Mouse (Mus musculus): ENCODE measurements around the gene Kmt2e. TPM values are rescaled to one million over a fixed set of nuclear protein-coding genes. Genes with fewer than 3 reads are reported as not detected.
A peak's percentile ranks its signal among the peaks of the same experiment; 100 is the strongest.

Kmt2e gene
- total and polyA plus RNA-seq, 3 experiments: 14.4 to 48.5 (median 38.1) TPM

- WGBS: 34% methylated on average over 3 of the region's 3 CpGs
- no peak for DNase-seq
- Histone ChIP-seq H3K4me1 (ENCODE audit: control insufficient read depth, insufficient read depth, low read length) (peaks cover 5% of the 10 kb centered on the region), H3K27me3 (ENCODE audit: control insufficient read depth, insufficient read depth, low read length) (no peaks in the 10 kb centered on the region), H3K4me3 (no peak overlapping the region), H3K36me3 (ENCODE audit: control insufficient read depth, insufficient read depth, low read length) (peaks cover 2% of the 10 kb centered on the region; the same call in 1 of the 2 replicates), H3K79me2 (replicated peaks; ENCODE audit: control insufficient read depth, insufficient read depth, low read length) (no peaks in the 10 kb centered on the region), H3K27ac (peak overlapping the region; percentile 90), H3K9ac (ENCODE audit: low read depth, low read length) (no peak overlapping the region)
- TF ChIP-seq CTCF (IDR thresholded peaks at IDR 0.05) (no peak), POLR2A (IDR thresholded peaks at IDR 0.05; ENCODE audit: insufficient read depth, low read depth, low read length) (no peak), EP300 (IDR thresholded peaks at IDR 0.05; ENCODE audit: insufficient read depth, low read depth, low read length) (no peak)
- intact Hi-C loops (cut with DNase I): loop anchor here (5.0 to 10.0 kb wide), 3 partner anchors 136 to 367 kb away; no protein-coding TSS in a partner anchor
Observed at GRCm38 (mm10) chr5:23388091-23388490, 46.1 kb upstream of the Kmt2e start.

GRCm38 (mm10) chr5:23389601-23390305 is 44.5 kb upstream of the Kmt2e start:
- DNase-seq: no peak
- H3K79me2 ChIP-seq (replicated peaks; ENCODE audit: control insufficient read depth, insufficient read depth, low read length): no peaks in the 10 kb centered on the region
- WGBS: 93% methylated on average over 7 of the region's 7 CpGs
- no peak overlapping the region for H3K27ac ChIP-seq
- no peaks in the 10 kb centered on the region for H3K27me3 ChIP-seq (ENCODE audit: control insufficient read depth, insufficient read depth, low read length)
- no peak overlapping the region for H3K9ac ChIP-seq (ENCODE audit: low read depth, low read length)
- intact Hi-C loops (cut with DNase I): loop anchor here (5.0 to 10.0 kb wide), 3 partner anchors 137 to 365 kb away; no protein-coding TSS in a partner anchor
- TF ChIP-seq EP300 (IDR thresholded peaks at IDR 0.05; ENCODE audit: insufficient read depth, low read depth, low read length) (no peak), POLR2A (IDR thresholded peaks at IDR 0.05; ENCODE audit: insufficient read depth, low read depth, low read length) (no peak), CTCF (IDR thresholded peaks at IDR 0.05) (no peak)
- peaks cover 2% of the 10 kb centered on the region; the same call in 1 of the 2 replicates for H3K36me3 ChIP-seq (ENCODE audit: control insufficient read depth, insufficient read depth, low read length)
- H3K4me3 ChIP-seq: no peak overlapping the region
- H3K4me1 ChIP-seq (ENCODE audit: control insufficient read depth, insufficient read depth, low read length): peaks cover 15% of the 10 kb centered on the region

- Histone ChIP-seq H3K4me3 (no peak overlapping the region), H3K9ac (ENCODE audit: low read depth, low read length) (no peak overlapping the region), H3K79me2 (replicated peaks; ENCODE audit: control insufficient read depth, insufficient read depth, low read length) (no peaks in the 10 kb centered on the region), H3K27me3 (ENCODE audit: control insufficient read depth, insufficient read depth, low read length) (no peaks in the 10 kb centered on the region), H3K27ac (no peak overlapping the region), H3K4me1 (ENCODE audit: control insufficient read depth, insufficient read depth, low read length) (peaks cover 17% of the 10 kb centered on the region), H3K36me3 (ENCODE audit: control insufficient read depth, insufficient read depth, low read length) (peaks cover 2% of the 10 kb centered on the region; the same call in 1 of the 2 replicates)
- 92% methylated on average over 7 of the region's 7 CpGs for WGBS
- TF ChIP-seq EP300 (IDR thresholded peaks at IDR 0.05; ENCODE audit: insufficient read depth, low read depth, low read length) (no peak), POLR2A (IDR thresholded peaks at IDR 0.05; ENCODE audit: insufficient read depth, low read depth, low read length) (no peak), CTCF (IDR thresholded peaks at IDR 0.05) (no peak)
- intact Hi-C loops (cut with DNase I): no loop called here
- DNase-seq: no peak
Observed at GRCm38 (mm10) chr5:23391714-23392113, 42.5 kb upstream of the Kmt2e start.

GRCm38 (mm10) chr5:23393870-23394269 is 40.4 kb upstream of the Kmt2e start:
- Histone ChIP-seq H3K36me3 (ENCODE audit: control insufficient read depth, insufficient read depth, low read length) (no peaks in the 10 kb centered on the region), H3K4me1 (ENCODE audit: control insufficient read depth, insufficient read depth, low read length) (peaks cover 13% of the 10 kb centered on the region), H3K27me3 (ENCODE audit: control insufficient read depth, insufficient read depth, low read length) (no peaks in the 10 kb centered on the region), H3K27ac (peak overlapping the region; percentile 38), H3K9ac (ENCODE audit: low read depth, low read length) (no peak overlapping the region), H3K4me3 (no peak overlapping the region), H3K79me2 (replicated peaks; ENCODE audit: control insufficient read depth, insufficient read depth, low read length) (no peaks in the 10 kb centered on the region)
- WGBS: 89% methylated on average over 5 of the region's 5 CpGs
- intact Hi-C loops (cut with DNase I): no loop called here
- TF ChIP-seq EP300 (IDR thresholded peaks at IDR 0.05; ENCODE audit: insufficient read depth, low read depth, low read length) (no peak), CTCF (IDR thresholded peaks at IDR 0.05) (no peak), POLR2A (IDR thresholded peaks at IDR 0.05; ENCODE audit: insufficient read depth, low read depth, low read length) (no peak)
- DNase-seq: no peak

GRCm38 (mm10) chr5:23394366-23395145 is 39.7 kb upstream of the Kmt2e start:
- Histone ChIP-seq H3K27ac (peak overlapping the region; percentile 38), H3K4me1 (ENCODE audit: control insufficient read depth, insufficient read depth, low read length) (peaks cover 13% of the 10 kb centered on the region), H3K9ac (ENCODE audit: low read depth, low read length) (no peak overlapping the region), H3K27me3 (ENCODE audit: control insufficient read depth, insufficient read depth, low read length) (no peaks in the 10 kb centered on the region), H3K4me3 (no peak overlapping the region), H3K79me2 (replicated peaks; ENCODE audit: control insufficient read depth, insufficient read depth, low read length) (no peaks in the 10 kb centered on the region), H3K36me3 (ENCODE audit: control insufficient read depth, insufficient read depth, low read length) (no peaks in the 10 kb centered on the region)
- intact Hi-C loops (cut with DNase I): no loop called here
- TF ChIP-seq EP300 (IDR thresholded peaks at IDR 0.05; ENCODE audit: insufficient read depth, low read depth, low read length) (peak; percentile 46; the same call in 1 of the 2 replicates), CTCF (IDR thresholded peaks at IDR 0.05) (no peak), POLR2A (IDR thresholded peaks at IDR 0.05; ENCODE audit: insufficient read depth, low read depth, low read length) (no peak)
- peak in 1 of 2 experiments; percentile 73 for DNase-seq
- 11% methylated on average over 3 of the region's 3 CpGs for WGBS

Data from heart, adult 2 months (tissue).